Mouse (Mus musculus) right cerebral cortex, postnatal 14 days (tissue): Measurements from ENCODE around the gene Nubp1.
A peak's percentile ranks its signal among the peaks of the same experiment; 100 is the strongest.

Experiments
- DNase-seq: peaks from one replicate; pipeline ENCODE4 v3.0.0; 2022

Nubp1 gene

DNA sequence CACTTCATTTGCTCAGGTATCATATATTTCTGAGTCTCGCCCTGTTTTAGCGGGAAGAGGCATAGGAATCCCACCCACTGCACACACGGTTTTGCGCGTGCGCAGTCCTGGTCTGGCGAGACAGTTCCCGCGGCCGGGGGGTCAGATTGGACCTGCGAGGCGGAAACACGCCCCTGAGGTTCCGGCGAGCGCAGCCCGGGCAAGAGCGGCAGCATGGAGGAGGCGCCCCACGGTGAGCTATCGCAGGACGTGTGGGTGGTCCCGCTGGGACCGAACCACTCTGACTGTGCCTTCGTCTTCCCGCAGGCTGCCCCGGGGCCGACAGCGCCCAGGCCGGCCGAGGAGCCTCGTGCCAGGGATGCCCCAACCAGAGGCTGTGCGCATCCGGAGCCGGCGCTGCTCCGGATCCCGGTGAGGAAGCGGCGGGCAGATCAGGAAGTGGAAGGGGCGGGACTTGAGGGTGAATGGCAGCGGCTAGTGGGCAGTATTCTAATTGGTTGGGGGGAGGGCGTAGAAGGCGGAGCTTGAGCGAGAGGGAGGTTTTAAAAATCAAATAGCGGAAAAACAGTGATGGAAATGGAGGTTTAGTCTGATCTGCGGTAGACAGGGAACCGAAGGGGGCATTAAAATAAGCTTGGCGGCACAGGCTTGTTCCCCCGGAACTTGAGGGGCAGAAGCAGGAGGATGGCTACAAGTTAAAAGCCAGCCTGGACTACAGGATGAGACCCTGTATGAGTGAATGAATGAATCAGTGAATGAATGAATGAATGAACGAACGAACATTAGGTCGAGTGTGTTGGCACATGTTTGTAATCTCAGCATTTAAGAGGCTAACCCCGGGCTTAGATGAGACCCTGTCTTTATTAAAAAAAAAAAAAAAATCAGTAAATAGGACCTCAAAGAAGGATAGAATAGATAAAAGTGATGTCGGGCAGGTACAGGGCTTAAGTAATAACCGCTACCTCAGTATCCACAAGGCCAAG, at the start of gene Nubp1:
Nubp1 (plus strand) TSS at position 185 of the 983 bp plus-strand sequence.
- DNase-seq, result peak; percentile 92

GRCm38 (mm10) chr16:10363061-10363460, 48.7 kb upstream of the Nubp1 start:
- DNase-seq, result no peak

DNA sequence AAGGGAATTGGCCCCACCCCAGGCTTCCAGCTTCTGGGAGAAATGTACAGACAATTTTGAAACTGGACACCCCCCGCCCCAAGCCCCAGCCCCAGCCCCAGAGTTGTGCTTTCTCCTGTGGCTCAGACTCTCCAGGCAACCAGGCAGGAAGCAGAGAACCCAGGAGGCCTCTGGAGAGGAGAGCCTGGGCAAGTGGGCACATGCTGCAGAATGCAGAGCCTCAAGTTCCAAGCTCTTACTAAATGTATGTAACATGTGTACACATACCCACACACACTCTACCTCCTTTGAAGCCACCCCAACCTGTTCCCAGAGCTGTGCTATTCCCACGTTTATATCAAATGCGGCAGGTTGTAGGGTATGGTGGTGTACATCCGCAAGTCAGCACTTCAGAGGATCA, 46.0 kb upstream of the Nubp1 start:
- DNase-seq, result no peak

- DNase-seq, result peak; percentile 30
Observed at GRCm38 (mm10) chr16:10366240-10367217, 45.2 kb upstream of the Nubp1 start.

GRCm38 (mm10) chr16:10369468-10369934, 42.2 kb upstream of the Nubp1 start:
- no peak for DNase-seq

DNA sequence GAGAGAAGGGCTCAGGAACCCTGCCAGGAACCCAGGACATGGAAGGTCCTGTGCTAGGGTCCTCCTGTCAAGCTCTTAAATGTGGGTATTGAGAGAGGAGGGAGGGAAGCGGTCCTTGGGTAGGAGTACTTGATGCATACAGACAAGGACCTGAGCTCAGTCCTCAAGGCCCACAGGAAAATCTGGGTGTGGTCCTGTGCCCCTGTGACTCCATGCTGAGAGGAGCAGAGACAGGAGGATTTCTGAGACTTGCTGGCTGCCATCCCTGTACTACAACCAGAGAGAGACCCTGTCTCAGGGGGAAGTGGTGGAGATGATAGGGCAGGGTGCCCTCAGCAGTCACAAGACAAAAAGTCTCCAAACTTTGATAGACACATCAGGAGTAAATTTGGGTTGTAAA, 41.8 kb upstream of the Nubp1 start:
- DNase-seq, result no peak

DNA sequence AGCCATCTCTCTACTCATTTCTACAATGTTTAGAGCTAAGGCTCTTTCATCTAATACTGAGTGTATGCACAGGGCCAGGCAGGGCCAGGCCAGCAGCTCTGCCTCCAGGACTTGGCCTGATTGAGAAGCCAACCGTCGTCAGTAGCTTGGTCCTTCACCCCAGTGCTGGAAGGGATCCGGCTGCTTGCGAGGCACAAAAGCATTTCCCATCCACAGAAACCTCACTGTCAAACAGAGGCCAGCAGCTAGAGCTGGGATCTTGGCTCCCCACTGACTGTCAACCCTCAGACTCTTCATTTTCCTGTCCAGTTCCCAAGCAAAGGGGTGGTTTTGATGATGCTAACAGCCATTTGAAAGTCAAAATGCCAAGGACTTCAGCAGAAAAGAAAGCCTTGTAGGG, 39.4 kb upstream of the Nubp1 start:
- no peak for DNase-seq

- DNase-seq, result peak; percentile 41
Observed at GRCm38 (mm10) chr16:10374254-10375011, 37.3 kb upstream of the Nubp1 start.

- DNase-seq, result no peak
Observed at GRCm38 (mm10) chr16:10377286-10377685, 34.5 kb upstream of the Nubp1 start.

DNA sequence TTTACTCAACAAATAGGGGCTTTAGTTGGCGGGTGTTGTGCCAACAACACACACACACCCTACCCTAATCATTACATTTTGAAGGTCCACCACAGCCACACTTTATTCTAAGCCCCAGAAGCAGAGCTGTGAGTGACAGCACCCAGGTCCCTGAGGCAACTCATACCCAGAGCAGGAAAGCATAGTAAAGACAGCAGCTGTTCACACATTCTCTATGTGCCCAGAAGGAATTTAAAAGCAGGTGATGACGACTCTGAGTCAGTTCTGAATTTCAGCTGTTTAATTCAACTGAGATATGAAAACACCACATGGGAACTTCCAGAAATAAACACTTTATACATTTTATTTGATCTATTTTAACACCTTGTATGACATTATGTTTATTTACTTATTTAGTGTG, 32.2 kb upstream of the Nubp1 start:
- no peak for DNase-seq

DNA sequence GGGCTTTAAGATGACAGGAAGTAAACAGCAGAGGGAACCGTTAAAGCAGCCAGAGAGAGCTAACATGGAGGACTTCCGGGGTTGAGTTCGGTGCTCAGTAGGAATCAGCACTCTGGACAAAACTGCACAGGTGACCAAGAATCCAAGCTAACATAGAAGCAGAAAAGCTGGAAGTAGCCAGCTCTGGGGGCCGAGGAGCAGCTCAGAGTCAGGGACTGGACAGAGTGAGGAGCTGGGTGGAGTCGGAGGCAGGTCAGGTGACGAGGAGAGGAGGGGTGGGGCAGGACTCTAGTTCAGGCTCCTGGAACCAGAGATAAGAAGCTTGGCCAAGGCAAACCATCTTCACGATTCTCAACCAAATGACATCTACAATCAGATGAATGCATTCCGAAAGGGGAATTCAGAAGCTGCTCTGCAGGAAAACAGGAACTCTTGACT, 27.7 kb upstream of the Nubp1 start:
- DNase-seq, result no peak

- no peak for DNase-seq
Observed at GRCm38 (mm10) chr16:10384544-10384943, 27.2 kb upstream of the Nubp1 start.

GRCm38 (mm10) chr16:10385261-10385660, 26.5 kb upstream of the Nubp1 start:
- no peak for DNase-seq

DNA sequence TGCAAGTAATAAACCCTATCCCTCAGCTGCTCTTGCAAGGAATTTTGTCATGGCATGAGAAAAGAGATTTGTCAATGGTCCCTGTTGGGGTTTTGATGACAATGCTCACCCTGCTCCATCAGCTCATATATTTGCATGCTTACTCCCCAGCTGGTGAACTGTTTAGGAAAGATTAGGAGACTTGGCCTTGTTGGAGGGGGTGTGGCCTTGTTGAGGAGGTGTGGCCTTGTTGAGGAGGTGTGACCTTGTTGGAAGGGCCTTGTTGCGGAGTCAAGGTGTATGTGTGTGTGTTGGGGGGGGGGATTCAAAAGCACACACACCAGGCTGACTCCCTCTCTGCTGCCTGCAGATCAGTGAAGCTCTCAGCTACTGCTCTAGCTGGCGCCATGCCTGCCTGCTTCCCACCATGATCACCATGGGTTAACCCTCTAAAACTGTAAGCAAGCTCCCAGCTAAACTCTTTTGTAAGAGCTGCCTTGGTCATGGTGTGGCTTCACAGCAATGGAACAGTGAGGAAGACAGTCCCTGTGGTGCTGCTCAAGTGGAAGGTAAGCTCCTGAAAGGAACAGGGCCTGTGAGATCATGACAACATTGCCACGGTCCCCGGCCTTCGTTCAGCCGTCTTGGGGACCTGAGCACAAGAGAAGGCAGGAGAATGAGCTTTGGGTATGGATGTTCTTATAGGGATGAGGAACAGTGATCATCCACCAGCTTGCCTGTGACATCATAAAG, 22.9 kb upstream of the Nubp1 start:
- DNase-seq, result no peak

GRCm38 (mm10) chr16:10392587-10392986, 19.2 kb upstream of the Nubp1 start:
- DNase-seq, result no peak

DNA sequence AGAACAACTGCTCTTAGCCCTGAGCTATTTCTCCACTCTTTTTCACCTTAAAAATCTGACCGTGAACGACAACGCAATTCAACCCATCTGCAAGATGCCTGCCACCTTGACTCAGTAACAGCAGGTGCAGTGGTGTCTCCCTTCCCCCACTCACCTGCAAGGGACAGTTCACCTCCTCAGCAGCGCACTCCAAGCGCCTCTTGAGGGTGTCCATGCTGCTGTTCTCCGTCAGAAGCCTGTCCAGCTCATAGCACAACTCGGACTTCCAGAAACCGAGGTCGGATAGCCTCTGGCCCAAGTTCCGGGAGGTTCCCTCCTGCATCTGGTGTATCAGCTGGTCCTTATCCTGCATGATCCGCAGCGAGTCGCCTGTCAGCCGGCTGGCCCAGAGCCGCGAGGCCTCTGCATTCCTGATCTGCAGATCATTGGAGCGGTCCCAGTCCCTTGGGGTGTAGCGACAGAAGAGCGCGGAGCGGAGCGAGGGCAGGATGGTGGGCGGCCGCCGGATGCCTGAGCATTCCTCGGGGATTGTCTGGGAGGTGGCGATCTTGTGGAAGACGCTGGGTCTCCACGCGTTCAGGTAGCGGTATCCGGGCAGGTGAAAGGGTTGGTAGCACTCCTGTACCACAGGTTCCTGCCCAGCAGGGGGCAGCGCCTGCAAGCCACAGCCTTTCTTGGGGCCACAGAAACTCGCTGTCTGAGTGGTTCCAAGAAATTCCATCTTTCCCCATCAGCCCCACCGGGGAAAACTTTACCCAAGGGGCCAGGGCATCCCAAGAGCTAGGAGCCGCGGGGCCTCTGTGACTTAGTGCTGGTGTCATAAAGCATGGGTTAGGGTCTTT, 16.8 kb upstream of the Nubp1 start, which contains the start of gene Tekt5:
Tekt5 (minus strand) TSS at position 792 of the 842 bp plus-strand sequence.
- peak; percentile 20 for DNase-seq

GRCm38 (mm10) chr16:10398755-10399154, 13.0 kb upstream of the Nubp1 start:
- DNase-seq, result no peak

DNA sequence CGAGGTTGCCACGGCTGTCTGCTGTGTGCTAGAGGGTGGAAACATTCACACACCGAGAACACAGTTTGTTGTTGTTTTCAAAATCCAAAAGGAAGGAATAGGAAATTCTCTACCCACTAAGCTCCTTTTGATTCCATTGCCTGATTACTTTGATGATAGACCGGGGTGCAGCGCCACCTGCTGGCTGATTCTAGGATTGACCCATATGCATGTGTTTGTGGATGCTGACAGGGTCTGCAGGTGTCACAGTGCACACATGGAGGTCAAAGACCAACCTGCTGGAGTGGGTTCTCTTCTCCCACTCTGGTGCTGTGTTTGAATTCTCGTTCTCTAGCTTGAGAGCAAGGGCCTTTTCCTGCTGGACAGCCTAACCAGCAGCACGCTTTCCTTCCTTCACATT, 12.6 kb upstream of the Nubp1 start:
- DNase-seq, result peak; percentile 82

GRCm38 (mm10) chr16:10415976-10416375, 4.2 kb downstream of the Nubp1 start:
- DNase-seq, result peak; percentile 52

DNA sequence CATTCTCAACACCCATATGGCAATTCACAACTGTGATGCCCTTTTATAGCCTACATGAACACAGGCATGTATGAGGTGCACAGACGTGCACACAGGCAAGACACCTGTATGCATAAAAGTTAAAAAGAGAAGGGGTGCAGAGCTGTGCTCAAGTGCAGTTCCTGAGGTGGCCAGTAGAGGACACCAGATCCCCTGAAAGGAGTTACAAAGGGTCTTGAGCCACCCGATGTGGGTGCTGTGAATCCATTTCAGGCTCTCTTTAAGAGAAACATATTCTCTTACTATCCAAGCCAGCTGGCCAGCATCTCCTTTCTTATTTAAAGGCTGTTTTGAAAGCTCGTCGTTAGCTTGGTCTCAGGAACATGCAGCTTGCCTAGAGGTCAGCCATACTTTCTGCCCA, 5.1 kb downstream of the Nubp1 start:
- no peak for DNase-seq
